Mouse (Mus musculus) liver, adult 2 months (tissue): ENCODE data around the gene Eno2. TPM values are rescaled to one million over a fixed set of nuclear protein-coding genes. Genes with fewer than 3 reads are reported as not detected.
A peak's percentile ranks its signal among the peaks of the same experiment; 100 is the strongest.

Source experiments
- DNase-seq: peaks from one replicate; pipeline ENCODE4 v3.0.0-alpha.2; 2011; ENCODE audit warnings: low read depth, low spot score; ENCODE audit errors: extremely low read depth
- H3K27ac ChIP-seq: fragments of 200-500 bp; replicated peaks from 2 replicates; pipeline ENCODE4 v1.5.1; 2012; ENCODE audit warnings: low read depth, mild to moderate bottlenecking, control low read depth, inconsistent platforms, low read length; ENCODE audit not compliant: insufficient read depth
- H3K27me3 ChIP-seq: fragments of 200-500 bp; 2 replicates; pipeline ENCODE4 v1.6.1; 2012; ENCODE audit warnings: mild to moderate bottlenecking, moderate library complexity, low read length, inconsistent platforms; ENCODE audit not compliant: control insufficient read depth, insufficient read depth
- H3K36me3 ChIP-seq: fragments of 200-500 bp; 2 replicates; pipeline ENCODE4 v1.6.1; 2012; ENCODE audit warnings: low read length, inconsistent platforms; ENCODE audit not compliant: control insufficient read depth, insufficient read depth
- H3K4me1 ChIP-seq: fragments of 200-500 bp; 2 replicates; pipeline ENCODE4 v1.6.1; 2011; ENCODE audit warnings: low read length; ENCODE audit not compliant: control insufficient read depth, insufficient read depth
- H3K4me3 ChIP-seq: fragments of 200-500 bp; 2 replicates; pipeline ENCODE4 v1.5.1; 2011; ENCODE audit warnings: low read depth, mild to moderate bottlenecking, control low read depth, low read length, moderate library complexity; ENCODE audit not compliant: insufficient read depth
- H3K79me2 ChIP-seq: fragments of 200-500 bp; 2 replicates; pipeline ENCODE4 v1.6.1; 2012; ENCODE audit warnings: inconsistent platforms, mild to moderate bottlenecking, low read length, moderate library complexity; ENCODE audit not compliant: control insufficient read depth, insufficient read depth
- H3K9ac ChIP-seq: fragments of 200-500 bp; 2 replicates; pipeline ENCODE4 v1.6.1; 2012; ENCODE audit warnings: low read depth, mild to moderate bottlenecking, control low read depth, inconsistent platforms, low read length
- CTCF ChIP-seq: fragments of 200-500 bp; IDR thresholded peaks from 2 replicates; pipeline ENCODE4 v1.5.1; 2011; ENCODE audit warnings: low read depth, low read length, control low read depth
- POLR2A ChIP-seq: fragments of 200-500 bp; IDR thresholded peaks from 2 replicates; pipeline ENCODE4 v1.6.1; 2011; ENCODE audit warnings: low read length, control low read depth; ENCODE audit not compliant: insufficient read depth; ENCODE audit errors: extremely low read depth
- WGBS: fragments of 180-500 bp; shearing (Covaris S2); methylation state at CpG from one replicate; pipeline ENCODE4 v1.1.7; 2018; 5-methylcytosine and 5-hydroxymethylcytosine counted together
- polyA plus RNA-seq: library from polyadenylated mRNA; depleted of rRNA; stranded (reverse); fragments of >200 nt; gene quantifications from 2 replicates; pipeline ENCODE4 v1.2.3, GENCODE M21; 2012
- total RNA-seq: library from RNA; depleted of rRNA; stranded (reverse); fragments of >200 nt; gene quantifications from 2 replicates; pipeline ENCODE4 v1.2.3, GENCODE M21; 2014

The Eno2 gene
- total and polyA plus RNA-seq, 2 experiments, result 0.09 to 0.34 TPM

GRCm38 (mm10) chr6:124767920-124768703 is 1.4 kb downstream of the Eno2 start:
- Histone ChIP-seq H3K27me3 (peaks cover 9% of the 10 kb centered on the region), H3K4me3 (no peak overlapping the region), H3K27ac (no peak overlapping the region), H3K9ac (no peak overlapping the region), H3K36me3 (no peaks in the 10 kb centered on the region), H3K4me1 (peaks cover 5% of the 10 kb centered on the region; the same call in 1 of the 2 replicates), H3K79me2 (no peaks in the 10 kb centered on the region)
- TF ChIP-seq CTCF (no peak), POLR2A (no peak)
- WGBS, result 51% methylated on average over 19 of the region's 19 CpGs
- no peak for DNase-seq

- TF ChIP-seq CTCF, result no peak
- TF ChIP-seq POLR2A, result no peak
- Histone ChIP-seq H3K27ac (no peak overlapping the region), H3K4me3 (no peak overlapping the region), H3K79me2 (no peaks in the 10 kb centered on the region), H3K9ac (no peak overlapping the region), H3K36me3 (no peaks in the 10 kb centered on the region), H3K4me1 (peaks cover 5% of the 10 kb centered on the region; the same call in 1 of the 2 replicates), H3K27me3 (peaks cover 9% of the 10 kb centered on the region)
- 70% methylated on average over 4 of the region's 4 CpGs for WGBS
- DNase-seq, result no peak
Measured at GRCm38 (mm10) chr6:124767536-124767919, 1.9 kb downstream of the Eno2 start.

GRCm38 (mm10) chr6:124765951-124766350 is 3.5 kb downstream of the Eno2 start:
- TF ChIP-seq CTCF, result no peak
- WGBS, result 85% methylated on average over 7 of the region's 7 CpGs
- no peak overlapping the region for H3K4me3 ChIP-seq
- H3K36me3 ChIP-seq, result no peaks in the 10 kb centered on the region
- H3K9ac ChIP-seq, result no peak overlapping the region
- H3K27me3 ChIP-seq, result peaks cover 9% of the 10 kb centered on the region
- no peaks in the 10 kb centered on the region for H3K79me2 ChIP-seq
- no peak overlapping the region for H3K27ac ChIP-seq
- DNase-seq, result no peak
- H3K4me1 ChIP-seq, result peaks cover 5% of the 10 kb centered on the region; the same call in 1 of the 2 replicates

- H3K27ac ChIP-seq, result no peak overlapping the region
- TF ChIP-seq POLR2A, result no peak
- peak; percentile 96 for TF ChIP-seq CTCF
- H3K27me3 ChIP-seq, result no peaks in the 10 kb centered on the region
- WGBS, result 2% methylated on average over 5 of the region's 5 CpGs
- H3K36me3 ChIP-seq, result no peaks in the 10 kb centered on the region
- H3K4me3 ChIP-seq, result no peak overlapping the region
- H3K9ac ChIP-seq, result no peak overlapping the region
- H3K79me2 ChIP-seq, result peaks cover 23% of the 10 kb centered on the region
- peak; percentile 73 for DNase-seq
- peaks cover 26% of the 10 kb centered on the region for H3K4me1 ChIP-seq
Measured at GRCm38 (mm10) chr6:124759259-124759658, 10.2 kb downstream of the Eno2 start.

- peaks cover 29% of the 10 kb centered on the region for H3K4me1 ChIP-seq
- H3K79me2 ChIP-seq, result peaks cover 23% of the 10 kb centered on the region
- H3K9ac ChIP-seq, result no peak overlapping the region
- H3K36me3 ChIP-seq, result no peaks in the 10 kb centered on the region
- H3K27ac ChIP-seq, result peak overlapping the region; percentile 39; the same call in 1 of the 2 replicates
- TF ChIP-seq POLR2A, result no peak
- no peak for TF ChIP-seq CTCF
- no peaks in the 10 kb centered on the region for H3K27me3 ChIP-seq
- no peak for DNase-seq
- WGBS, result 33% methylated on average over 2 of the region's 2 CpGs
- no peak overlapping the region for H3K4me3 ChIP-seq
Measured at GRCm38 (mm10) chr6:124758849-124759232, 10.6 kb downstream of the Eno2 start.
